Mouse (Mus musculus): Measurements from ENCODE around the gene Abl1.
"Not testable (repeated sequence)": the region's sequence is repeated elsewhere in the genome, so short reads cannot be mapped to it uniquely, and the experiment has no call there.

Abl1 gene

GRCm38 (mm10) chr2:31688074-31688925, at the start of gene Abl1:
Gene Abl1 (plus strand): TSS chr2:31688376.
- peak; percentile 90 for DNase-seq

- no peak for DNase-seq
Observed at GRCm38 (mm10) chr2:31638581-31639465, 49.4 kb upstream of the Abl1 start.

- DNase-seq = no peak
Observed at GRCm38 (mm10) chr2:31639466-31639760, 48.8 kb upstream of the Abl1 start.

- no peak for DNase-seq
Observed at GRCm38 (mm10) chr2:31639901-31640608, 48.1 kb upstream of the Abl1 start, which contains the start of gene Prdm12. Gene Prdm12 (plus strand): TSS chr2:31640037.

GRCm38 (mm10) chr2:31640609-31641507, 47.3 kb upstream of the Abl1 start:
- DNase-seq = no peak

GRCm38 (mm10) chr2:31641508-31641830, 46.7 kb upstream of the Abl1 start:
- no peak for DNase-seq

GRCm38 (mm10) chr2:31641929-31642328, 46.2 kb upstream of the Abl1 start:
- no peak for DNase-seq

GRCm38 (mm10) chr2:31653971-31654853, 34.0 kb upstream of the Abl1 start:
- DNase-seq = peak; percentile 28

- peak; percentile 58 for DNase-seq
Observed at GRCm38 (mm10) chr2:31654854-31655559, 33.2 kb upstream of the Abl1 start.

GRCm38 (mm10) chr2:31656374-31656773, 31.8 kb upstream of the Abl1 start:
- DNase-seq = no peak

- no peak for DNase-seq
Observed at GRCm38 (mm10) chr2:31662939-31663803, 25.0 kb upstream of the Abl1 start.

- DNase-seq = no peak
Observed at GRCm38 (mm10) chr2:31663804-31664180, 24.4 kb upstream of the Abl1 start.

GRCm38 (mm10) chr2:31667332-31667731, 20.8 kb upstream of the Abl1 start:
- peak; percentile 21 for DNase-seq

GRCm38 (mm10) chr2:31670551-31671035, 17.6 kb upstream of the Abl1 start, which contains the start of gene Exosc2:
Gene Exosc2 (plus strand): TSS chr2:31670715.
- peak; percentile 91 for DNase-seq

GRCm38 (mm10) chr2:31678641-31679040, 9.5 kb upstream of the Abl1 start:
- DNase-seq = peak; percentile 50

GRCm38 (mm10) chr2:31681051-31681707, 7.0 kb upstream of the Abl1 start:
- not testable (repeated sequence) for DNase-seq

- DNase-seq = no peak
Observed at GRCm38 (mm10) chr2:31681731-31682235, 6.4 kb upstream of the Abl1 start.

- DNase-seq = peak; percentile 61
Observed at GRCm38 (mm10) chr2:31683666-31684065, 4.5 kb upstream of the Abl1 start.

All from thymus, postnatal 25 days (tissue).